Comparison of ENCODE assay signal across 8 mouse cellular contexts in genomic region chr7:45643441-45644178, GRCm38 (mm10). TPM values are rescaled to one million over a fixed set of nuclear protein-coding genes. Genes with fewer than 3 reads are reported as not detected.
DNase-seq lines count a peak whose midpoint lies in the region; ATAC-seq and TF ChIP-seq lines count a peak whose summit lies in the region.

No protein-coding gene starts in this region.

- peaks cover 33 to 89% of the 10 kb centered on the region in 2 experiments for H3K4me1 ChIP-seq in CH12.LX (ENCODE audit: control insufficient read depth in 1 of 2, insufficient read depth in 2 of 2)
- H3K4me1 ChIP-seq in forebrain, embryonic 12.5 days = peaks cover 29% of the 10 kb centered on the region
- H3K4me1 ChIP-seq in heart, embryonic 16.5 days (ENCODE audit: control insufficient read depth, insufficient read depth, low read length) = peaks cover 38% of the 10 kb centered on the region
- H3K4me1 ChIP-seq in liver, embryonic 13.5 days (replicated peaks) = peaks cover 23% of the 10 kb centered on the region
- H3K4me1 ChIP-seq in stomach, embryonic 14.5 days (ENCODE audit: control insufficient read depth, insufficient read depth, low read length) = peaks cover 39% of the 10 kb centered on the region

- TF ChIP-seq EP300 in CH12.LX (IDR thresholded peaks at IDR 0.05; ENCODE audit: low read length) = no peak

- 1% methylated on average over 28 of the region's 28 CpGs for WGBS in forebrain, embryonic 12.5 days
- WGBS in heart, embryonic 16.5 days = 12% methylated on average over 28 of the region's 28 CpGs
- 3% methylated on average over 28 of the region's 28 CpGs for WGBS in liver, embryonic 13.5 days (ENCODE audit: insufficient replicate concordance)
- 4% methylated on average over 28 of the region's 28 CpGs for WGBS in stomach, embryonic 14.5 days

- no peaks in the 10 kb centered on the region for H3K27me3 ChIP-seq in CH12.LX (replicated peaks)
- H3K27me3 ChIP-seq in forebrain, embryonic 12.5 days = peaks cover 21% of the 10 kb centered on the region
- H3K27me3 ChIP-seq in heart, embryonic 16.5 days (ENCODE audit: control insufficient read depth, insufficient read depth, low read length) = no peaks in the 10 kb centered on the region
- H3K27me3 ChIP-seq in liver, embryonic 13.5 days = peaks cover 22% of the 10 kb centered on the region; the same call in 1 of the 2 replicates
- no peaks in the 10 kb centered on the region for H3K27me3 ChIP-seq in stomach, embryonic 14.5 days (ENCODE audit: control insufficient read depth, insufficient read depth, low read length)

- ATAC-seq in forebrain, embryonic 12.5 days (ENCODE audit: low FRiP score) = peak; percentile 94
- peak; percentile 83 for ATAC-seq in heart, embryonic 16.5 days (replicated peaks; ENCODE audit: extremely low read depth, insufficient read depth, low FRiP score)
- ATAC-seq in liver, embryonic 13.5 days (ENCODE audit: low read depth) = peak; percentile 85
- ATAC-seq in stomach, embryonic 14.5 days (ENCODE audit: insufficient number of reproducible peaks, insufficient read depth, low FRiP score, low read depth) = peak; percentile 91

- H3K79me2 ChIP-seq in CH12.LX (replicated peaks; ENCODE audit: control insufficient read depth, extremely low read depth, insufficient read depth, poor library complexity, severe bottlenecking) = no peaks in the 10 kb centered on the region

- peaks cover 0 to 4% of the 10 kb centered on the region in 2 experiments for H3K36me3 ChIP-seq in CH12.LX (replicated peaks in 1 of 2; ENCODE audit: control insufficient read depth in 1 of 2, insufficient read depth in 1 of 2, low read length in 1 of 2)
- H3K36me3 ChIP-seq in forebrain, embryonic 12.5 days (replicated peaks) = no peaks in the 10 kb centered on the region
- no peaks in the 10 kb centered on the region for H3K36me3 ChIP-seq in heart, embryonic 16.5 days (ENCODE audit: control insufficient read depth, insufficient read depth)
- no peaks in the 10 kb centered on the region for H3K36me3 ChIP-seq in liver, embryonic 13.5 days
- H3K36me3 ChIP-seq in stomach, embryonic 14.5 days (ENCODE audit: control insufficient read depth, insufficient read depth, low read length) = no peaks in the 10 kb centered on the region

- TF ChIP-seq POLR2A in CH12.LX (IDR thresholded peaks at IDR 0.05; ENCODE audit: low read depth, low read length) = 0 out of 2 replicates have a peak, but pooled peaks have one; percentile 49

- H3K4me2 ChIP-seq in CH12.LX (ENCODE audit: insufficient read depth, low read depth, poor library complexity, severe bottlenecking) = peak overlapping the region; percentile 13
- H3K4me2 ChIP-seq in forebrain, embryonic 12.5 days = peak overlapping the region; percentile 79
- H3K4me2 ChIP-seq in heart, embryonic 16.5 days (ENCODE audit: low read depth, low read length) = peak overlapping the region; percentile 67
- H3K4me2 ChIP-seq in liver, embryonic 13.5 days = peak overlapping the region; percentile 69
- peak overlapping the region; percentile 84 for H3K4me2 ChIP-seq in stomach, embryonic 14.5 days (replicated peaks; ENCODE audit: low read depth, low read length)

- no peak overlapping the region for H3K27ac ChIP-seq in CH12.LX (ENCODE audit: insufficient read depth, low read depth)
- H3K27ac ChIP-seq in forebrain, embryonic 12.5 days = peak overlapping the region; percentile 95
- H3K27ac ChIP-seq in heart, embryonic 16.5 days (ENCODE audit: low read length) = peak overlapping the region; percentile 75
- H3K27ac ChIP-seq in liver, embryonic 13.5 days = no peak overlapping the region
- peak overlapping the region; percentile 92 for H3K27ac ChIP-seq in stomach, embryonic 14.5 days (ENCODE audit: low read length)

- no peak for TF ChIP-seq CTCF in CH12.LX (conservative IDR thresholded peaks at IDR 0.05 in 1 of 2, IDR thresholded peaks at IDR 0.05 in 1 of 2; ENCODE audit: low read depth in 2 of 2, low read length in 2 of 2)

- no peak overlapping the region for H3K9ac ChIP-seq in CH12.LX (ENCODE audit: insufficient read depth, low read depth)
- H3K9ac ChIP-seq in forebrain, embryonic 12.5 days = peak overlapping the region; percentile 78
- H3K9ac ChIP-seq in heart, embryonic 16.5 days (ENCODE audit: low read length) = peak overlapping the region; percentile 76
- peak overlapping the region; percentile 55 for H3K9ac ChIP-seq in liver, embryonic 13.5 days
- peak overlapping the region; percentile 63 for H3K9ac ChIP-seq in stomach, embryonic 14.5 days (replicated peaks; ENCODE audit: low read depth, low read length)

- peak; percentile 87 for DNase-seq in CH12.LX (ENCODE audit: extremely low read depth)
- peak; percentile 81 for DNase-seq in c-Kit-positive CD71-positive TER-119-negative erythroid progenitor cells, embryonic 14.5 days (ENCODE audit: low read depth)
- DNase-seq in kidney, postnatal 25 days = peak; percentile 90 to 96
- peak; percentile 73 for DNase-seq in liver, embryonic 13.5 days
- DNase-seq in natural killer cell, adult 2 months (ENCODE audit: low spot score in 2 of 2) = peak; percentile 74 to 77

- in situ Hi-C loops in CH12.LX (cut with MboI; ENCODE audit: low pct_ligation_motif_present, low pct_unique_long_range_greater_than_20kb, low sequenced_read_pairs) = no loop called here

- dilution Hi-C loops in CH12.LX (cut with MboI; ENCODE audit: extremely low pct_ligation_motif_present, extremely low pct_unique_long_range_greater_than_20kb, low sequenced_read_pairs) = no loop called here

- TF ChIP-seq RAD21 in CH12.LX (IDR thresholded peaks at IDR 0.05; ENCODE audit: low read depth, low read length) = no peak

- peak overlapping the region in 2 of 3 experiments; percentile 16 to 35 for H3K4me3 ChIP-seq in CH12.LX (replicated peaks in 1 of 3; ENCODE audit: low read depth in 2 of 3, low read length in 2 of 3, poor library complexity in 1 of 3)
- H3K4me3 ChIP-seq in forebrain, embryonic 12.5 days (replicated peaks) = peak overlapping the region; percentile 49
- peak overlapping the region; percentile 48 for H3K4me3 ChIP-seq in heart, embryonic 16.5 days (ENCODE audit: low read length)
- H3K4me3 ChIP-seq in liver, embryonic 13.5 days (replicated peaks) = peak overlapping the region; percentile 47
- H3K4me3 ChIP-seq in stomach, embryonic 14.5 days (ENCODE audit: low read depth, low read length) = peak overlapping the region; percentile 43

- H3K9me3 ChIP-seq in CH12.LX (replicated peaks; ENCODE audit: low read length) = no peaks in the 10 kb centered on the region
- H3K9me3 ChIP-seq in forebrain, embryonic 12.5 days = no peaks in the 10 kb centered on the region
- no peaks in the 10 kb centered on the region for H3K9me3 ChIP-seq in heart, embryonic 16.5 days (replicated peaks; ENCODE audit: control insufficient read depth, low read length)
- no peaks in the 10 kb centered on the region for H3K9me3 ChIP-seq in liver, embryonic 13.5 days (replicated peaks)
- no peaks in the 10 kb centered on the region for H3K9me3 ChIP-seq in stomach, embryonic 14.5 days (ENCODE audit: control insufficient read depth, low read depth, low read length)

RNA-seq across cellular contexts. Expression of gene Mamstr, which starts 3.8 kb away (rescaled TPM):
- total RNA-seq in CH12.LX (2012; rRNA removed) (0.04 and 0.17 TPM in 2 replicates), CH12.LX (2014; rRNA removed) (not detected in 2 replicates)
- polyA plus RNA-seq in CH12.LX (2012; ENCODE audit: insufficient read length, low read depth) = 0.16 and 0.31 TPM in 2 replicates
- polyA plus RNA-seq in forebrain, embryonic 12.5 days (2016; fragmentation: Nextera tagmentation; extraction: Ambion mirVana) = 2.6 and 3.1 TPM in 2 replicates
- polyA plus RNA-seq in heart, embryonic 16.5 days (2015; fragmentation: Nextera tagmentation; extraction: Ambion mirVana) = 7.6 and 9.0 TPM in 2 replicates
- polyA plus RNA-seq in liver, embryonic 13.5 days (2015; fragmentation: Nextera tagmentation; extraction: Ambion mirVana) = 0.46 and 0.51 TPM in 2 replicates
- polyA plus RNA-seq in stomach, embryonic 14.5 days (2014; fragmentation: Nextera tagmentation; extraction: Ambion mirVana) = 7.2 TPM in 2 replicates

RNA-seq across cellular contexts. Expression of gene Rasip1, which starts 16.3 kb away (rescaled TPM):
- total RNA-seq in CH12.LX (2012; rRNA removed) (2.4 and 2.9 TPM in 2 replicates), CH12.LX (2014; rRNA removed) (0.46 and 0.55 TPM in 2 replicates)
- 0.76 and 0.77 TPM in 2 replicates for polyA plus RNA-seq in CH12.LX (2012; ENCODE audit: insufficient read length, low read depth)
- polyA plus RNA-seq in forebrain, embryonic 12.5 days (2016; fragmentation: Nextera tagmentation; extraction: Ambion mirVana) = 8.3 and 8.9 TPM in 2 replicates
- 15.4 and 16.3 TPM in 2 replicates for polyA plus RNA-seq in heart, embryonic 16.5 days (2015; fragmentation: Nextera tagmentation; extraction: Ambion mirVana)
- 2.4 and 2.5 TPM in 2 replicates for polyA plus RNA-seq in liver, embryonic 13.5 days (2015; fragmentation: Nextera tagmentation; extraction: Ambion mirVana)
- polyA plus RNA-seq in stomach, embryonic 14.5 days (2014; fragmentation: Nextera tagmentation; extraction: Ambion mirVana) = 6.2 and 7.8 TPM in 2 replicates

RNA-seq across cellular contexts. Expression of gene Izumo1, which starts 22.0 kb away (rescaled TPM):
- total RNA-seq in CH12.LX (2012; rRNA removed) (0.08 and 0.21 TPM in 2 replicates), CH12.LX (2014; rRNA removed) (0.16 and 0.17 TPM in 2 replicates)
- polyA plus RNA-seq in CH12.LX (2012; ENCODE audit: insufficient read length, low read depth) = 0.34 and 0.44 TPM in 2 replicates
- polyA plus RNA-seq in forebrain, embryonic 12.5 days (2016; fragmentation: Nextera tagmentation; extraction: Ambion mirVana) = 0.13 TPM in 1 of 2 replicates, not detected in the other
- 0.21 and 0.26 TPM in 2 replicates for polyA plus RNA-seq in heart, embryonic 16.5 days (2015; fragmentation: Nextera tagmentation; extraction: Ambion mirVana)
- 0.10 TPM in 1 of 2 replicates, not detected in the other for polyA plus RNA-seq in liver, embryonic 13.5 days (2015; fragmentation: Nextera tagmentation; extraction: Ambion mirVana)
- polyA plus RNA-seq in stomach, embryonic 14.5 days (2014; fragmentation: Nextera tagmentation; extraction: Ambion mirVana) = 0.23 and 0.62 TPM in 2 replicates

RNA-seq across cellular contexts. Expression of gene Fut2, which starts 22.6 kb away (rescaled TPM):
- total RNA-seq in CH12.LX (2012; rRNA removed) (not detected in 2 replicates), CH12.LX (2014; rRNA removed) (not detected in 2 replicates)
- polyA plus RNA-seq in CH12.LX (2012; ENCODE audit: insufficient read length, low read depth) = not detected in 2 replicates
- 0.11 TPM in 1 of 2 replicates, not detected in the other for polyA plus RNA-seq in forebrain, embryonic 12.5 days (2016; fragmentation: Nextera tagmentation; extraction: Ambion mirVana)
- polyA plus RNA-seq in heart, embryonic 16.5 days (2015; fragmentation: Nextera tagmentation; extraction: Ambion mirVana) = 1.5 and 1.6 TPM in 2 replicates
- 0.05 and 0.06 TPM in 2 replicates for polyA plus RNA-seq in liver, embryonic 13.5 days (2015; fragmentation: Nextera tagmentation; extraction: Ambion mirVana)
- 5.7 and 6.1 TPM in 2 replicates for polyA plus RNA-seq in stomach, embryonic 14.5 days (2014; fragmentation: Nextera tagmentation; extraction: Ambion mirVana)

RNA-seq across cellular contexts. Expression of gene Fut1, which starts 26.5 kb away (rescaled TPM):
- total RNA-seq in CH12.LX (2012; rRNA removed) = 1.3 and 6.4 TPM in 2 replicates
- 1.8 and 2.5 TPM in 2 replicates for total RNA-seq in CH12.LX (2014; rRNA removed)
- polyA plus RNA-seq in CH12.LX (2012; ENCODE audit: insufficient read length, low read depth) = 2.4 and 2.5 TPM in 2 replicates
- 0.10 and 0.24 TPM in 2 replicates for polyA plus RNA-seq in forebrain, embryonic 12.5 days (2016; fragmentation: Nextera tagmentation; extraction: Ambion mirVana)
- 0.15 and 0.83 TPM in 2 replicates for polyA plus RNA-seq in heart, embryonic 16.5 days (2015; fragmentation: Nextera tagmentation; extraction: Ambion mirVana)
- not detected in 2 replicates for polyA plus RNA-seq in liver, embryonic 13.5 days (2015; fragmentation: Nextera tagmentation; extraction: Ambion mirVana)
- 0.63 and 0.78 TPM in 2 replicates for polyA plus RNA-seq in stomach, embryonic 14.5 days (2014; fragmentation: Nextera tagmentation; extraction: Ambion mirVana)

Comparison
In these comparisons a context has a peak if more than half of its experiments do, and no peak if none do; other contexts are left out.
1. H3K27ac ChIP-seq: peak in forebrain, embryonic 12.5 days (single experiment), heart, embryonic 16.5 days (single experiment) and stomach, embryonic 14.5 days (single experiment); none in CH12.LX (single experiment) and liver, embryonic 13.5 days (single experiment).
2. H3K4me2 ChIP-seq: peak in every context shown above with its lines; median percentile 84 in stomach, embryonic 14.5 days; 79 in forebrain, embryonic 12.5 days; 69 in liver, embryonic 13.5 days; 67 in heart, embryonic 16.5 days; 13 in CH12.LX.
3. Peak in every context shown above with its lines, with median percentiles within 50 percentile points of each other: DNase-seq, H3K4me3 ChIP-seq and ATAC-seq.